Mouse (Mus musculus) G1E-ER4 (cell line): ENCODE results near the gene Ppp2r2c. TPM values are rescaled to one million over a fixed set of nuclear protein-coding genes. Genes with fewer than 3 reads are reported as not detected.

ENCODE experiments used
- GATA1 ChIP-seq: IDR thresholded peaks from one replicate; pipeline ENCODE4 v1.8.0; 2012; ENCODE audit warnings: low read length, inconsistent platforms
- polyA plus RNA-seq: library from polyadenylated mRNA; stranded (reverse); fragments of >175 nt; gene quantifications from 2 replicates; pipeline ENCODE4 v1.2.3, GENCODE M21; 2012

The Ppp2r2c gene
- polyA plus RNA-seq, 1 experiment = 0.01 TPM

DNA sequence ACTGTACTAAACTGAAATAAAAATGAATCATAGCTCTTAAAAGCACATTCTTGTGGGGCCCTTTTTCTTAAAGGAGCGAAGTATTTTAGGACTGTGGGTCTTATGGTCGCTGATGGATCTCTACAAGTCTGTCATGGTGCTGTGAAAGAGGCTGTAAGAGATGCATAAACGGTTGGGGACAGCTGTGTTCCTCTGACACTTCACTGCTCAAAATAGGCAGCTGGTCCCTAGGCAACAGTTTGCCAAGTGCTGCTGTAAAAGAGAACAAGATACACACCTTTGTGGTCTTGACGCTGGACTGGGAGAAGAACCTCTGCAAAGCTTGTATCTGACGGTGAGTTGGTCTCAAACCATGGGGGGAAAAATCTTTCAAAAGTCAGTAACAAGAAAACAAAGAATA lies 10.8 kb upstream of the Ppp2r2c start:
- no peak for TF ChIP-seq GATA1

DNA sequence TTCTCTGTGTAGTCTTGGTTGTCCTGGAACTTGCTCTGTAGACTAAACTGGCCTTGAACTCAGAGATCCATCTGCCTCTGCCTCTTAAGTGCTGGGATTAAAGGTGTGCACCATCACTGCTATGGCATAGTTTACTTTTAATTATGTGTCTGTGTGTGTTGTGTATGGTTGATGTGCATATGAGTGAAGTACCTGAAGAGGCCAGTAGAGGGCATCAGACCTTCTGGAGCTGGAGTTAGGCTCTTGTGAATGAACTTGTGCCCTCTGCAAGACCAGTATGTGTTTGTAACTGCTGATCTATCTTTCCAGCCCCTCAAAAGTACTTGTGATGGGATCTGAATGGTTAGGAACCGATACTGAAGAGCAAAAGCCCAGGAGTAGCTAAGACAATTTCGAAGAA lies 7.2 kb upstream of the Ppp2r2c start:
- no peak for TF ChIP-seq GATA1

DNA sequence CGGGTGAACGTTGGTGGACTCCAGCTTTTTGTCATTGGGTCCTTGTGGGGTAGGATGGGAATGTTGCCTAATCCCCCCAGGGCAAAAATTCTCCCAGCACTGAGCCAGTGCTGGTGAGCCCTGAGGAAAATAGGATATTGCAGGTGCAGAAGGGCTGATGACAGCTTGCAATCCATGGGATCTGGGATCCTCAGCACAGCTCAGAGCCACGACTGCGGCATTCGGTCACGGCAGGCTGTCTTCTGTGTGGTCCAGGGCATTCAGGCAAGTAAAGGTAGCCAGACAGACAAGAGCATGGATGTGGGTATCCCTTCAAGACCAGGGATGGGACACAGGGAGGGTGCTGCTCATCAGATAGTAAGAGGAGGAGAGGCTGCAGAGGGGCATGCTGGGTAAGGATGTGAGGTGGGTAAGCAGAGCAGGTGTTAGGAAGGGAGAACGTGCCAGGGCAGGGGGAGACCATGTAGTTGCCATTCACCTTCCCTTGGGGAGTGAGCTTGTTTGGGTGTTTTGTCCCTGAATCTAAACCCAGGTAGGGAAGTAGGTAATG lies 1.5 kb upstream of the Ppp2r2c start:
- no peak for TF ChIP-seq GATA1

DNA sequence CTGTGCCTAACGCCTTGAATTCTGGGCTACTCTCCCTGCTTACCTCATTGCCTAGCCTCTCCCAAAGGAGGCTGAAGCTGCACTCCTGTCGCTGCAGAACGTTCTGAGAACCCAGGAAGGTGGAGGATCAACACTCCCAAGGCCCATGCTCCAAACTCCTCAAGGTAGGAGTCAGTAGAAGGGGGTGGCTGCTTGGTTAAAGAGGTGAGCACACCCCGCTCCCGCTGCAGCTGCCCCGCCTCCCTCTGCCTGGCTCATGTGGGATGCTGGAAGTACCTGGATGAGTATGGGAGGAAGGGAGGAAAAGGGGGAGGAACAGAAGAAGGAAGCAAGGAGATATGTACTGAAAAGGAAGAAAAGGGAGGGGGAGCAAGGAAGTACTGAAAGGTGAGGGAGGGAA lies 752 bp upstream of the Ppp2r2c start:
- TF ChIP-seq GATA1 = no peak

DNA sequence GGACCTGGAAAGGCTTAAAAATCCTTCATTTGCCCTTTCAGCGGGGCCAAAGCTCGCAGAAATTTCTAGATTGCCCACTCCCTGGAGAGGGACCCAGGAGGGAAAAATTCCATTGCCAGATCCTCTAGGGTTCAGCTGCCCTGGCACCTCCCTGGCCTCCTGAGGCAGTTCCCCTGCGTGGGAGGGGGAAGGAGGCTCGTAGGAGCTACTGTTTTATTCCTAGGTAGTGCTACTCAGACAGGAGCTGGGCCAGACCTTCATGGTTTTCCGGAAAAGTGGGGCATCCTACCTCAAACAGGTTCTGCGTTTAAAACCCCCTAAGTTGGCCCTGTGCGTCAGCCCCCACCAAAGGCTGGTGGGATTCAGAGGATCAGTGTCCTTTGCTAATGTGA lies 869 bp downstream of the Ppp2r2c start:
- no peak for TF ChIP-seq GATA1

DNA sequence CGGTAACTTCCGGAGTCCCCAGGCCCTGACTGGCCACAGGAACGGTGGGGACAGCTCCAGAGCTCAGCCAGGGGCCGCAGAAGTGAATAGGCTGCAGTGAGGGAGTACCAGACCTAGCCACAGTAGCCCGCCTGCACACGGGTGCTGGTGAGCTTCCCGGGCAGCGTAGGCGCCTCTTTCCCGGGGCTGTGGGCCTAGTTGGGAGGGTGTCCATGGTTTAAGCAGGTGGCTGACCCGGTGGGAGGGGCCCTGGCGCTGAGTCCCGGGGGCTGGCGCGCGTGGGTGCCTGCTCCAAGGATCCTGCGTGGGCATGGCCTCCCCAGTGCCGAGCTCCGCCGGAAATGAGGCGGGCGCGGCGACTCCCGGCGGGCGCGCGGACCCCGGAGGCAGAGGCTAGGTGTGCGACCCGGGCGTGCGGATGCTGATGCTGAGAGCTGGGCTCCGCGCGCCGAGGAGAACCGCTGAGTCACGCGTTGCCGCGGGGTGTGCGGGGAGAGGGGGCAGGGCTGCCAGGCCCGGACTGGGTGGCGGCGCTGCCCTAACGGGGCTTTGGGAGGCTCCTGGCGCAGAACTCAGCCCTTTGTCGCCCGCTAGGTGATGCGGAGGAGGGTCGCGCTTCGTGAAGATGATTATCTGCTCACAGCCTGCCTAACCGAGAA lies 1.4 kb downstream of the Ppp2r2c start:
- no peak for TF ChIP-seq GATA1

DNA sequence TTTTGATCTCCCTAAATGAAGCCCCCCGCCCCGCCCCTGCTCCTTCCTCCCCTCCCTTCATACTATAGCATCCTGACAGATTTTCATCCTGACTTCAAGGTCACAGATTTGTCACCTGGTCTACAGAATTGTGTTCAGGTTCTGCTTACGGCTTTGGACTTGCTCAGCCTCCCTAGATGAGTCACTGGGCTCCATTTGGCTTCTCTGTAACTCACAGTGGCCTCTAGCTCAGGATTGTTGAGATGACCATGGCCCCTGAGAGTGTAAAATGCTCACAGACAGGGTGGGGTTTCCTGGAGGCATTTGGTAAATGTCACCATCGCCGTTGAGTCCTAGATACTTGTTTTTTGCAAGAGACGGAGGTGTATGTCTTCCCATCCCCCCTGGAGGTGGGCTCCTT lies 2.6 kb downstream of the Ppp2r2c start:
- no peak for TF ChIP-seq GATA1

DNA sequence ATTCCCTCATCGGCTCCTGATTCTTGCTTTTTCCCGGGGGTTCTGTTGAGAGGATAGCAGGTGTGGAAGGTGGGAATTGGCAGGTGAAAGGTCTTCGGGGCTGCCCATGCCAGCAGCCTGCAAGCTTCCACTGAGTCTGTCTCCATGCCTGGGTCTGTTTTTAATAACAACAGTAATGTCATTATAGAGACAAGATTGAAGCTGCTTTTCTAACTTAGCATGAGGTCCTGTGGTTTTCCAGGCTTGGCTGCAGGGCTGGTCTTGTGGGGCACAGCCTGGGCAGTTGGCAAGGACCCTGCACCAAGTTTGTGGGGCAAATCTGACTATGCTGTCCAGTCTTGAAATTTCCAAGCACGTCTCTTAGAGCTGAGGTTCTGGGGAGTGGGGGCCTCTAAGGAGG lies 7.6 kb downstream of the Ppp2r2c start:
- TF ChIP-seq GATA1 = no peak

DNA sequence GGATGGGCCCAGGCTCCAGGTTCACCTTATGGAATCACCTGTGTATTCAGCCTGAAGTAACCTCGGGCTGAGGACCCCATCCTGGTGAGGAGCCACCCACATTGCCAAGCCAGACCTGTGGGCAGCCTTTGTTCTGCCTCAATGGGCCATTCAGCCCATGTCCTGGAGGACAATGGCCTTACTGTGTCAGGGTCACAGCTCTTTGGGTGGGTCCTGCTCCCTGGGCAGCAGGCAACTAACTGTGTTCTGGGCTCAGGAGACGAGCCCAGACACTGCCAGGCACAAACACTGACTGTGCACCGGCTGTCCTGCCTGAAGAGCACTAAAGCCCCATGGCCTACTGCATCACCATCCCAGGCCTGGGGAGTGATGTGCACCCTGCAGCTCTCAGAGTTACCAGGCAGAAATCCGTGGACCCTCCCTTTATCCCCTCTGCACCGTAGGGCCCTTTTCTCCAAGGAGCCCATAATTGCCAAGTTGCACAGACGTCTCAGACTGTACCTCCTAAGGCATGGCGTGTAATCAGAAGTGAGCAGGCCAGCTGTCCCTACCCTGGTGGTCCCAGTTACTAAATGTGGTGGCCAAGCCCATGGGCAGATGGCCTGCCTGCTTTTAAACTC lies 8.6 kb downstream of the Ppp2r2c start:
- no peak for TF ChIP-seq GATA1

DNA sequence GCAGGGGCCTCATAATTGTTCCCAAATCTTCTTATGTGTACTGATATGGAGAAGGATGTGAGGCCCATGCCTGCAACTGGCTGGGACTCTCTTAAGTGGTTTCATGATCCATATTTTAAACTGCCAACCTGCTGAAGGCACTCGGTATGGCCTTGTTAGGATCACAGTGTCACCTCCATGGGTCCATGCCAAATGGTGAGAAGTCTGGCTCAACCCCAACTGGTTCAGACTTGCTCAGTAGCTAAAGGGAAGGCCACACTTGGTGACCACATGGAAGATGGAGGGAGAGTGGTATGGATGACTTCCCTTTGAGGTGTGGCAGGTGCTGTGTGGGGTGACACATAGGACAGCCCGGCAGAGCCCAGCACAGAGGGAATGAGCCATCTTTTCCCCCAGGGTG lies 9.3 kb downstream of the Ppp2r2c start:
- TF ChIP-seq GATA1 = no peak

DNA sequence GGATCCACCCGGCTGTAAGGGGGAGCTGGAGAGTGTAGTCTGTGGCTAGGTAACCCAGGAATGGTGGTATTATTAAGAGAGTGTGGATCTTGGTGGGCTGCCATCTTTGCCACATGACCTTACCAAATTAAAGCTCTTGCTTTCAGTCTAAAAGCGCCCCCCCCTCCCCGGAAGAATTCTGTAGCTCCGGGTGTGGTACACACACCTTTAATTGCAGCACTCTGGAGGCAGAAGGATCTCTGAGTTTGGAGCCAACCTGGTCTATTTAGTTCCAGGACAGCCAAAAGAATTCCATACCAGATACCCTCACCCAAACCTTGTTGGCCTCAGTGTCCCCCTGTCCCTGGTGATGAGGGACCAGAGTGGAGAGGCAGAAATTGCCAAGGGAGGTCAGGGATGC lies 10.5 kb downstream of the Ppp2r2c start:
- no peak for TF ChIP-seq GATA1

DNA sequence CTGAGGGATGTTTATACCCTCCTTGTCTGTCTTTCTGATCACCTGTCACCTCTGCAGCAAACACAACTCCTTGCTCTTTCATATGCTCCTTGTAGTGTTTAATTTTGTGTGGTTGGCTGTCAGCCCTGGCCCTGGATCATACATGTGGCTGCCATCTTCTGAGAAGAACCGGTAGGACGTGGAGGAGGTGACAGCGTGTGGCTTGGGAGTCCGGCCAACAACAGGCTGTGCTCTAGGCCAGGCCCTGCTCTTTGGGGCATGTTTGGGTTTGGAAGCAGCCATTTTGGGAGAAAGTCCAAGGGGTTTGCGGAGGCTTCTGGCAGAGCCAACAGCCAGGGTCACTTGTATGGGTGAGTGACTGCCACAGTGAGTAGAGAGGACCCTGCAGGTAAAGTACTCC lies 12.3 kb downstream of the Ppp2r2c start:
- no peak for TF ChIP-seq GATA1

DNA sequence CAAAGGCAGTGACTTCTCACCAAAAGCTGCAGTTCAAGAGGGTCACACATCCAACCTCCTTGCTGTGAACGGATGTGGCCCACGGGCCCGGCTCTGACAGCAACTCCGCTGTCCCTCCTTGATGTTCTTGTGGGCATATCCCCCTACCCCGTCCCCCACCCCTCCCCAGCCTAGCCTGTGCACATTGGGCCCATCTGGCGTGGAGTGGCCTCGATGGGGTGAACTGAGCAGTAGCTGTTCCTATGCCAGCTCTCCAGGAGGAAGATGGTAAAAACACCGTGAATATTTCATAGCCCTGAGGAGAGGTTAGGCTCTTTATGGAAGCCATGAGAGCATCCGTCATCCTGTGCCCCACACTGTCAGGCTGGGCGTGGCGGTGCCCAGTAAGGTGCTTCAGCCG lies 15.2 kb downstream of the Ppp2r2c start:
- TF ChIP-seq GATA1 = no peak

DNA sequence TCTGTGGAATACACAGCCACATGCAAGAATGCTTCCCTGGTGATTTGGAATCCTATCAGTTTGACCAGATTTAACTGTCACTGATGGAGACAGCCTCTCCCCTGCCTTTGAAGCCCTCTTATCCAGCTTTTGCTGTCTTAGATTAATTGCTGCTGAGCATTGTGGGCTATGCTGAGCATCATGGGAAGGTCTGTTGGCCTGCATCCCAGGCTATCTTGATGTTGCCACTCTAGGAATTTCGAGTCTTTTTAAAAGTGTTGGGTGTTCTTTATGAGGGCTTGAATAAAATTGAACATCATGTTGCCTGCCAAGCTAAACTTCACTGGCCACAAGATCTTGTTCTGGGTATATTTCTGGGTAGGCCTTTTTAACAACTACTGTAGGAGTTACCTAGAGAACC lies 16.8 kb downstream of the Ppp2r2c start:
- no peak for TF ChIP-seq GATA1

DNA sequence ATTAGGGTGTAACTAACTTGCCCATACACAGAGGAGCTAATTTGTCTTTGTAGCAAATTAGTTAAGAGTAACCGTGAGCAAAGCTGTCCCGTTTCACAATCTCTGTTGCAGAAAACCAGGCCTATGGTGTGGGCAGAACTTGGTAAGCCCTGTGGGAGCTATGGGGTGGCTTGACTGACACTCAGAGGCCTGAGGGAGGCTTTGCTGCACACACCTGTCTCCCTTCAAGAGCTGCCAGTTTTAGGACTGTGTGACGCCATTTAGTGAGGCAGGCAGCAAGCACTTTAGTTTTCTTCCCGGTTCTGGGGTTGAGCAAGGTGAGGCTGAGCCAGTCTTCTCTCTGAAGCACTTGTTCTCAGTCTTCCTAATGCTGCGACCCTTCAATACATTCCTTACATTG lies 17.3 kb downstream of the Ppp2r2c start:
- no peak for TF ChIP-seq GATA1

DNA sequence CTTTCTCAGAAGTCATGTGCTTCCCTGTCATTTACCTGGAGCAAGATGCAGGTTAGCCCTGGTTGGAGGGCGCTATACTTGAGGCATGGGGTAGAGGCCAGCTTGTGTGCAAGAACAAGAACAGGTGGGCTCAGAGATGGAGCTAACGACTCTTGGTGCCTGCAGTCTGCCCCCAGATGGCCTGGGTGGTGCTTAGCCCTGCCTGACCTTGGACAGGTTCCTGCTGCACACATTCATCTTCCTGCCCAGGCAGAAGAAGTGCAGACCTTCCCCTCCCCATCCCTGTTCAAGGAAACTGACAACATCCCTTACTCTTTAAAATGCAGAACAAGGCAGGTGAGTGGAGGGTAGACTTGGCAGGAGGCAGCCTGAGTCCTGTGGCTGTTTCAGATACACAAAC lies 18.0 kb downstream of the Ppp2r2c start:
- TF ChIP-seq GATA1 = no peak

DNA sequence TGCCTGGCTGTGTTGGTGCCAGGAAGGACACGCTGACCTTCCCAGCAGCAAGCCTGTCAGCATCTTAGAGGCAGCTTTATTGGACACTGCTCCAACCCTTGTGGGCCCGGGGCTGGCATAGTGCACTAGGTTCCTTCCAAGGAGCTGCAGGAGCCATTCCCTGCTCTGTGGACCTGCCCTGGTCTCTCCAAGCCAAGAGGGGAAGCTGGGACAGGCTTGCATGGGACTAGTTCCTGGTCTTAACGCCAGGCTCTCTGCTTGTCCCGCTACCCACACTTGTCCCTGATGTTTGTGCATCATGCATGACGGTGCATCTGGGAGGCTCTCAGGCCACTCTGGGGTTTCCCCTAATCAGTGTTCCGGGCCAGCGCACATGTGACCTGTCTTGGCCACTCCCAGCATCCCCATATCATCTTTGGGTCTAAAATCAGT lies 18.6 kb downstream of the Ppp2r2c start:
- TF ChIP-seq GATA1 = no peak
